Mouse (Mus musculus) heart, embryonic 14.5 days (tissue): ENCODE measurements at regions not wholly inside any gene's neighbourhood (a gene's known extent, or its start where the extent isn't known, plus 50 kb on each side); places are given as distances from the start of the nearest gene placed in this dataset.

ENCODE experiments used
- ATAC-seq: fragments of 200-750 bp; cut with Nextera tagmentation; 2 replicates; pipeline ENCODE4 v1.8.0; 2017; ENCODE audit warnings: low read depth, moderate TSS enrichment; ENCODE audit not compliant: insufficient number of reproducible peaks, insufficient read depth, low FRiP score
- H3K27ac ChIP-seq, 2 experiments: fragments of 200-500 bp in 1 of 2; fragments of 300-500 bp in 1 of 2; sonication (generic) in 1 of 2; replicated peaks in 1 of 2; 2 replicates each; pipeline ENCODE4 v1.5.1; 2012 to 2014; ENCODE audit warnings: low read depth in 2 of 2, low read length in 2 of 2, control low read depth in 1 of 2, mild to moderate bottlenecking in 1 of 2, mixed read lengths in 1 of 2; ENCODE audit not compliant: control insufficient read depth in 1 of 2, insufficient read depth in 1 of 2
- H3K27me3 ChIP-seq: fragments of 300-500 bp; sonication (generic); 2 replicates; pipeline ENCODE4 v1.6.1; 2014; ENCODE audit warnings: mild to moderate bottlenecking, low read length, control low read depth; ENCODE audit not compliant: control insufficient read depth, insufficient read depth
- H3K36me3 ChIP-seq: fragments of 300-500 bp; sonication (generic); 2 replicates; pipeline ENCODE4 v1.6.1; 2014; ENCODE audit warnings: mild to moderate bottlenecking, control low read depth, low read length, mixed read lengths; ENCODE audit not compliant: control insufficient read depth, insufficient read depth
- H3K4me1 ChIP-seq, 2 experiments: fragments of 200-500 bp in 1 of 2; fragments of 300-500 bp in 1 of 2; sonication (generic) in 1 of 2; 2 replicates each; pipeline ENCODE4 v1.6.1; 2012 to 2014; ENCODE audit warnings: low read length in 2 of 2, control low read depth in 1 of 2, mixed read lengths in 1 of 2; ENCODE audit not compliant: control insufficient read depth in 2 of 2, insufficient read depth in 2 of 2
- H3K4me2 ChIP-seq: fragments of 300-500 bp; sonication (generic); 2 replicates; pipeline ENCODE4 v1.6.1; 2014; ENCODE audit warnings: mild to moderate bottlenecking, low read length
- H3K4me3 ChIP-seq, 2 experiments: fragments of 200-500 bp in 1 of 2; fragments of 300-500 bp in 1 of 2; sonication (generic) in 1 of 2; 2 replicates each; pipeline ENCODE4 v1.5.1; 2012 to 2014; ENCODE audit warnings: low read length in 2 of 2, mild to moderate bottlenecking in 2 of 2, control low read depth in 1 of 2, low read depth in 1 of 2, moderate library complexity in 1 of 2; ENCODE audit not compliant: control insufficient read depth in 1 of 2, insufficient read depth in 1 of 2
- H3K9ac ChIP-seq: fragments of 300-500 bp; sonication (generic); 2 replicates; pipeline ENCODE4 v1.6.1; 2014; ENCODE audit warnings: mild to moderate bottlenecking, low read length
- H3K9me3 ChIP-seq: fragments of 300-500 bp; sonication (generic); 2 replicates; pipeline ENCODE4 v1.6.1; 2016; ENCODE audit warnings: low read length, control low read depth; ENCODE audit not compliant: control insufficient read depth
- WGBS: fragments of 180-500 bp; shearing (Covaris S2); extraction: QIAGEN DNeasy Blood & Tissue Kit; methylation state at CpG from one replicate; pipeline ENCODE4 v1.1.7; 2014; 5-methylcytosine and 5-hydroxymethylcytosine counted together

- H3K9me3 ChIP-seq: no peaks in the 10 kb centered on the region
- ATAC-seq: no peak
- H3K27me3 ChIP-seq: no peaks in the 10 kb centered on the region
- no peak overlapping the region for H3K27ac ChIP-seq
- H3K4me1 ChIP-seq: no peaks in the 10 kb centered on the region
- H3K4me3 ChIP-seq: no peak overlapping the region
- no peak overlapping the region for H3K9ac ChIP-seq
- WGBS: 82% methylated on average over 5 of the region's 5 CpGs
- no peak overlapping the region for H3K4me2 ChIP-seq
- H3K36me3 ChIP-seq: no peaks in the 10 kb centered on the region
Observed at GRCm38 (mm10) chr13:37114324-37114723, 64.3 kb upstream of the F13a1 start.

- H3K36me3 ChIP-seq: no peaks in the 10 kb centered on the region
- ATAC-seq: no peak
- no peaks in the 10 kb centered on the region for H3K27me3 ChIP-seq
- H3K9ac ChIP-seq: no peak overlapping the region
- H3K9me3 ChIP-seq: no peaks in the 10 kb centered on the region
- 82% methylated on average over 4 of the region's 4 CpGs for WGBS
- H3K4me1 ChIP-seq: no peaks in the 10 kb centered on the region; a peak in 1 of 4 replicates
- H3K27ac ChIP-seq: no peak overlapping the region
- no peak overlapping the region for H3K4me2 ChIP-seq
- no peak overlapping the region for H3K4me3 ChIP-seq
Observed at GRCm38 (mm10) chr13:37111747-37112146, 61.7 kb upstream of the F13a1 start.

GRCm38 (mm10) chr13:37107721-37108120, 57.7 kb upstream of the F13a1 start:
- WGBS: 45% methylated on average over 5 of the region's 5 CpGs
- no peak overlapping the region for H3K27ac ChIP-seq
- H3K9ac ChIP-seq: 0 out of 2 replicates have a peak overlapping the region, but pooled peaks have one; percentile 27
- H3K27me3 ChIP-seq: no peaks in the 10 kb centered on the region
- no peaks in the 10 kb centered on the region for H3K36me3 ChIP-seq
- H3K9me3 ChIP-seq: no peaks in the 10 kb centered on the region
- ATAC-seq: no peak
- no peak overlapping the region for H3K4me3 ChIP-seq
- no peak overlapping the region for H3K4me2 ChIP-seq
- H3K4me1 ChIP-seq: no peaks in the 10 kb centered on the region; a peak in 1 of 4 replicates

GRCm38 (mm10) chr13:37106009-37106408, 56.0 kb upstream of the F13a1 start:
- H3K27me3 ChIP-seq: no peaks in the 10 kb centered on the region
- no peak for ATAC-seq
- no peak overlapping the region for H3K4me3 ChIP-seq
- H3K4me2 ChIP-seq: no peak overlapping the region
- no peaks in the 10 kb centered on the region; a peak in 1 of 4 replicates for H3K4me1 ChIP-seq
- WGBS: 70% methylated on average over 5 of the region's 5 CpGs
- no peak overlapping the region for H3K27ac ChIP-seq
- H3K9me3 ChIP-seq: no peaks in the 10 kb centered on the region
- H3K36me3 ChIP-seq: no peaks in the 10 kb centered on the region
- no peak overlapping the region for H3K9ac ChIP-seq

- Histone ChIP-seq H3K4me2 (no peak overlapping the region), H3K9ac (no peak overlapping the region), H3K36me3 (no peaks in the 10 kb centered on the region), H3K4me1 (no peaks in the 10 kb centered on the region; a peak in 1 of 4 replicates), H3K4me3 (no peak overlapping the region), H3K27ac (no peak overlapping the region), H3K9me3 (no peaks in the 10 kb centered on the region), H3K27me3 (no peaks in the 10 kb centered on the region)
- WGBS: 72% methylated on average over 9 of the region's 9 CpGs
- no peak for ATAC-seq
Observed at GRCm38 (mm10) chr13:37104410-37105294, 54.6 kb upstream of the F13a1 start.

- Histone ChIP-seq H3K27ac (no peak overlapping the region), H3K4me2 (no peak overlapping the region), H3K27me3 (no peaks in the 10 kb centered on the region), H3K4me3 (no peak overlapping the region), H3K4me1 (no peaks in the 10 kb centered on the region; a peak in 1 of 4 replicates), H3K36me3 (no peaks in the 10 kb centered on the region), H3K9ac (no peak overlapping the region), H3K9me3 (no peaks in the 10 kb centered on the region)
- WGBS: 71% methylated on average over 6 of the region's 6 CpGs
- ATAC-seq: no peak
Observed at GRCm38 (mm10) chr13:37103741-37104296, 53.8 kb upstream of the F13a1 start.

GRCm38 (mm10) chr13:37101755-37102154, 51.7 kb upstream of the F13a1 start:
- no peak for ATAC-seq
- Histone ChIP-seq H3K36me3 (no peaks in the 10 kb centered on the region), H3K27me3 (no peaks in the 10 kb centered on the region), H3K27ac (no peak overlapping the region), H3K4me2 (no peak overlapping the region), H3K9ac (no peak overlapping the region), H3K4me1 (no peaks in the 10 kb centered on the region), H3K4me3 (no peak overlapping the region), H3K9me3 (no peaks in the 10 kb centered on the region)
- 81% methylated on average over 4 of the region's 4 CpGs for WGBS
